Mouse (Mus musculus): ENCODE results near the gene Ppfia2. TPM values are rescaled to one million over a fixed set of nuclear protein-coding genes. Genes with fewer than 3 reads are reported as not detected.

The Ppfia2 gene
- polyA plus RNA-seq, 1 experiment: 0.26 TPM

DNA sequence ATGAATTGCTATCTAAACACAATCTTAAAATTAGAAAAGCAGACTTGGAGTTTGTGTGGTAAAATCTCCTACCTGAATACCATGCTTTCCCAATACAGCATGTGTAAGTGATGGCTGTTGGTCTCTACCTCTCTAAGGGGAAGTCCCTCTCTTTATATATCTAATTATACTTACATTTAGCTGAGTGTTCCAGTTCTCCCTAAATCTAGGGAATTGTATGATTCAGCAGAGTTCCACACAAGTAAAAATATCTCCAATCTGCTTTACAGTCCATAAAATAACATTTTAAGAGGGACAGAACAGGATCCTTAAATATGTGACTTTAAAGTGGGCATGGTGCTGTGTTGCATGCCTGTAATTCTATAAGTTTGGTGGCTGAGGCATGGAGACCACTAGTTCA, 444.7 kb downstream of the Ppfia2 start:
- no peak for DNase-seq (ENCODE audit: low read depth)

GRCm38 (mm10) chr10:106924334-106924733, 454.2 kb downstream of the Ppfia2 start:
- no peak for DNase-seq (ENCODE audit: low read depth)

- DNase-seq (ENCODE audit: low read depth): no peak
Observed at GRCm38 (mm10) chr10:106924798-106925197, 454.7 kb downstream of the Ppfia2 start.

DNA sequence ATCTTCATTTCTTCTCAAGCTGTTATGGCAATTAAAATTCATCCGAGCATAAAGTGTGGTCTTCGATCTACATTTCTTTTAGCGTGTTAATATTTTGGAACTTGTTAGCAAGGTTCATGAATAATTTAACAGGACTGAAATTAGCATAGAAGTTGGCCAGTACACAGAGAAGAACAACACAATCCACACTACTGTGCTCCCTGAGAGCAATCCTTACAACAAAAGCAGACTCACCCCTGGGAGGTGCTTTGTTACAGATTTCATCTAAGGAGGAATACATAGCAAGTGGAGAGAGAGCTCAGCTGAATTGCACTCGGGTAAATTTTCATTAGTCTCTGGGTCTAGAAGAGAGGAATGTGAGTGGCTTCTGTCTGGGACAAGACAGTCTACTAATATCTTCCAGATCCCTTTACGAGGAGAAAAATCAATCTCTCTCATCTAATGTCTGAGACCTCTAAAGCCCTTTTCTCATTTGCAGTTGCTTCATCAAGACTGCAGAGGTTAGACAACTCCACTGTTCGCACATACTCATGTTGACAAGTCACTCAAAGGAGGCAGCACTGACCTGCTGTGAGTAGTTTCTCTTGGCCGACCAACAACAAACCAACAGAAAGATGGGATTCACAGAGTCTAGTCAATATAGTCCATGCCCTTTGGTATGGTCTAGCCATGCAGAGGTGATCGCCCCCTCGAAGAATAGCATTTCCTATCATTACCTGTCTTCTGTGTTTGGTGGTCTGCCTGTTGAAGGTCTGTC, 458.6 kb downstream of the Ppfia2 start:
- no peak for DNase-seq (ENCODE audit: low read depth)

DNA sequence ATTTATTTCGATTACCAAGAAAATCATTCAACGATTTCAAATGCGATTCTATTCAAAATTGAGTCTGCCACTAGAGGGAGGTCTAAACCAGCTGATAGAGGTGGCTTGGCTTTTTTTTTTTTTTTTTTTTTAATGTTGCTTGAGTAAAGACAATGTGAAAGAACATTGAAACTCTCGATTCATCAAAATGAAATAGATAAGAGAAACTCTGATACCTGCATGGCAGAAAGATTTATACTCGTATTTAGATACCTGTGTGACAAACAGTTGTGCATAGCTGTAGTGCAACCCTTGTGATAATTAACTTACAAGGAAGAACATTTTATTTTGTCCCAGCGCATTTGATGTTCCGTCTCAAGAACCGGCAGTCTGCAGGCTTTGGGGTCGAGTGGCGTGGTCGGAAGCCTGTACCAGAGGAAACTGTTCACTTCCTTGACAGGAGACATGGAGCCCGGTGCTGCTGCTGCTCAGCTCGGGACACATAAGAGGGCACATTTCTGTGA, 462.5 kb downstream of the Ppfia2 start:
- DNase-seq (ENCODE audit: low read depth): no peak

DNA sequence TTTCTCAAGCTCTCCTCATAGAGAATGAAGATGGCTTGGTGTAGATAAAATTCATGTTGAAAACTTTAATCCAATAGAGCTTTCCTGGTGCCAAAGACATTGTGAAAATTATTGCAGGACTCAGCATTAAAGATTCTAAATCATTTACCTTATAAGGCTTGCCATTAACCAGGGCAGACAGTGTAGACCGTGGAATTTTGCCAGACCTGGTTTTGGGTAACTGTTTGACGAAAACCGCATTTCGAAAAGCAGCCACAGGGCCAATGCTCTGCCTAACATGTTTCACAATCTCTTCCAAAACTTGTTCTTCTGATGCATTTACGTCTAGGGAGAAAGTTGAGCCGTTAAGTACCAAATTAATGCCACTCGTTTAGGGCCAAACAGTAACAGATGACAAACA, 466.9 kb downstream of the Ppfia2 start:
- peak; percentile 86 for DNase-seq (ENCODE audit: low read depth)

- DNase-seq (ENCODE audit: low read depth): no peak
Observed at GRCm38 (mm10) chr10:106938851-106939250, 468.7 kb downstream of the Ppfia2 start.

DNA sequence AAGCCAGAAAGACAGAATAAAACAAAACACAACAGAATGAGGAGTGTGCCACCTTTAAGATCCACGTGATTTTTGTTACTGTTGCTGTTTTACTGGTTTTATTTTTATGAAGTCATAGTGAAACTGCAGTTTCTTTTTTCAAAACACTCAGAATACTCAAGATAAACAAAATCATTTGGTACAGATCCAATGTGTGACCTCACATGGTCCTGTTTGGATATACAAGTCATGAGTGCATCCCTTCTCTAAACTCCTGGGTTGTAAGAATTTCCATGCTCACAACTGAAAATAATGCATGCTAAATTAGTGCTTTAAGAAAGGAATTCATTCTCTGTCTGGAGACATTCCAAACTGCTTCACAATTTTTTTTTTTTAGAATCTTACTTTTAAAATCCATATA, 469.3 kb downstream of the Ppfia2 start:
- no peak for DNase-seq (ENCODE audit: low read depth)

GRCm38 (mm10) chr10:106941380-106941779, 471.2 kb downstream of the Ppfia2 start:
- DNase-seq (ENCODE audit: low read depth): no peak

- no peak for DNase-seq (ENCODE audit: low read depth)
Observed at GRCm38 (mm10) chr10:106959026-106959425, 488.9 kb downstream of the Ppfia2 start.

- DNase-seq (ENCODE audit: low read depth): no peak
Observed at GRCm38 (mm10) chr10:106975193-106976141, 505.3 kb downstream of the Ppfia2 start.
